Mouse (Mus musculus): ENCODE measurements at regions not wholly inside any gene's neighbourhood (a gene's known extent, or its start where the extent isn't known, plus 50 kb on each side); places are given as distances from the start of the nearest gene placed in this dataset.

GRCm38 (mm10) chr1:193714631-193715030, 344.5 kb upstream of the Camk1g start:
- no peak for TF ChIP-seq GATA1 (IDR thresholded peaks at IDR 0.05; ENCODE audit: low read length)
- TF ChIP-seq TAL1 (IDR thresholded peaks at IDR 0.05; ENCODE audit: low read length), result no peak
- Histone ChIP-seq H3K9me3 (ENCODE audit: control insufficient read depth, low read length) (no peaks in the 10 kb centered on the region), H3K27me3 (ENCODE audit: control insufficient read depth) (no peaks in the 10 kb centered on the region), H3K4me1 (ENCODE audit: control insufficient read depth) (no peaks in the 10 kb centered on the region), H3K4me3 (replicated peaks) (no peak overlapping the region), H3K36me3 (ENCODE audit: control insufficient read depth) (no peaks in the 10 kb centered on the region)

- no peaks in the 10 kb centered on the region for H3K36me3 ChIP-seq (ENCODE audit: control insufficient read depth)
- no peaks in the 10 kb centered on the region for H3K9me3 ChIP-seq (ENCODE audit: control insufficient read depth, low read length)
- H3K4me3 ChIP-seq (replicated peaks), result no peak overlapping the region
- H3K27me3 ChIP-seq (ENCODE audit: control insufficient read depth), result no peaks in the 10 kb centered on the region
- no peak for TF ChIP-seq TAL1 (IDR thresholded peaks at IDR 0.05; ENCODE audit: low read length)
- TF ChIP-seq GATA1 (IDR thresholded peaks at IDR 0.05; ENCODE audit: low read length), result no peak
- no peaks in the 10 kb centered on the region for H3K4me1 ChIP-seq (ENCODE audit: control insufficient read depth)
These were observed 335.1 kb upstream of the Camk1g start for GRCm38 (mm10) chr1:193705205-193705604.

GRCm38 (mm10) chr1:193702707-193703419, 332.8 kb upstream of the Camk1g start:
- no peaks in the 10 kb centered on the region for H3K9me3 ChIP-seq (ENCODE audit: control insufficient read depth, low read length)
- no peaks in the 10 kb centered on the region for H3K36me3 ChIP-seq (ENCODE audit: control insufficient read depth)
- no peaks in the 10 kb centered on the region for H3K27me3 ChIP-seq (ENCODE audit: control insufficient read depth)
- no peak for TF ChIP-seq TAL1 (IDR thresholded peaks at IDR 0.05; ENCODE audit: low read length)
- no peak for TF ChIP-seq GATA1 (IDR thresholded peaks at IDR 0.05; ENCODE audit: low read length)
- H3K4me3 ChIP-seq (replicated peaks), result no peak overlapping the region
- H3K4me1 ChIP-seq (ENCODE audit: control insufficient read depth), result no peaks in the 10 kb centered on the region

DNA sequence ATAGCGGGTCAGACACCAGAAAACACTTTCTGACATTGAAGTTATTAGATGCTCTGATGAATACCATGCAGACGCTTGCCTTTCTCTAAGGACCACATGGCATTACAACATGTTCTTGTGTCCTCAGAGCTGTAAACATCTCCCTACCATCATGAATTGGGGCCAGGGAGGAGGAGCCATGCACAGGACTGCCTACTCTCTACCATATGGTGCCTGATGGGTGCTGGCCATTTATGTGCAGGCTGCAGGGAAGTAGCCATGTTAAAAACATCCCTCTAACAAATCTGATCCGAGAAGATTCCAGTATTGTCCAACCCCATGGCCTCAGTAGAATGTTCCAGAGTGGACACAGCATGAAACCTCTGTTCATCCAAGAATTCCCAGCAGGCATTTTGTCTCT, 330.1 kb upstream of the Camk1g start:
- Histone ChIP-seq H3K27me3 (ENCODE audit: control insufficient read depth) (no peaks in the 10 kb centered on the region), H3K4me3 (replicated peaks) (no peak overlapping the region), H3K4me1 (ENCODE audit: control insufficient read depth) (no peaks in the 10 kb centered on the region), H3K36me3 (ENCODE audit: control insufficient read depth) (no peaks in the 10 kb centered on the region), H3K9me3 (ENCODE audit: control insufficient read depth, low read length) (no peaks in the 10 kb centered on the region)
- TF ChIP-seq GATA1 (IDR thresholded peaks at IDR 0.05; ENCODE audit: low read length), result no peak
- TF ChIP-seq TAL1 (IDR thresholded peaks at IDR 0.05; ENCODE audit: low read length), result no peak

- Histone ChIP-seq H3K4me3 (replicated peaks) (no peak overlapping the region), H3K9me3 (ENCODE audit: control insufficient read depth, low read length) (no peaks in the 10 kb centered on the region), H3K4me1 (ENCODE audit: control insufficient read depth) (no peaks in the 10 kb centered on the region), H3K27me3 (ENCODE audit: control insufficient read depth) (no peaks in the 10 kb centered on the region), H3K36me3 (ENCODE audit: control insufficient read depth) (no peaks in the 10 kb centered on the region)
- TF ChIP-seq GATA1 (IDR thresholded peaks at IDR 0.05; ENCODE audit: low read length) (no peak), TAL1 (IDR thresholded peaks at IDR 0.05; ENCODE audit: low read length) (no peak)
These were observed 328.6 kb upstream of the Camk1g start for GRCm38 (mm10) chr1:193698603-193699266.

- H3K4me3 ChIP-seq (replicated peaks), result no peak overlapping the region
- TF ChIP-seq TAL1 (IDR thresholded peaks at IDR 0.05; ENCODE audit: low read length) (no peak), GATA1 (IDR thresholded peaks at IDR 0.05; ENCODE audit: low read length) (no peak)
- H3K27me3 ChIP-seq (ENCODE audit: control insufficient read depth), result no peaks in the 10 kb centered on the region
- H3K4me1 ChIP-seq (ENCODE audit: control insufficient read depth), result no peaks in the 10 kb centered on the region
- H3K36me3 ChIP-seq (ENCODE audit: control insufficient read depth), result no peaks in the 10 kb centered on the region
- H3K9me3 ChIP-seq (ENCODE audit: control insufficient read depth, low read length), result no peaks in the 10 kb centered on the region
These were observed 327.8 kb upstream of the Camk1g start for GRCm38 (mm10) chr1:193697857-193698256.

DNA sequence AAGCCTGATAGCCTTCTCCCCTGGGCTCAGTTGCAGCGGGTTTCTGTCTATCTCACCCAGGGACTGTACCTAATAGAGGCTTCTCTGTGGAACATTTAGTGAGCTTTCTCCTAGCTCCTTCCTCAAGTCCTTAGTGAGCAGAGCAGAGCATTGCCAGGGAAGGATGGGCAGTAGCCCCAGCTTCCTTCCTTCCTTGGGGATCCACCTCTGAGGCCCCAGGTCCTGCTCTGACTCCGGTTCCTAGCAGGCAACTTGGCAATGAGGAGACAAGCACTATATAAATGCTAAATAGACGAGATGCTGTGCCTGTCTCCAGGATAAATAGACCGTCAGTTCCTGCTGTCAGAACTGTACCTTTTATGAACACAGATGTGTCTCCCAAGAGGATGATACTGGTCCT, 326.9 kb upstream of the Camk1g start:
- H3K9me3 ChIP-seq (ENCODE audit: control insufficient read depth, low read length), result no peaks in the 10 kb centered on the region
- no peaks in the 10 kb centered on the region for H3K4me1 ChIP-seq (ENCODE audit: control insufficient read depth)
- H3K4me3 ChIP-seq (replicated peaks), result no peak overlapping the region
- no peaks in the 10 kb centered on the region for H3K27me3 ChIP-seq (ENCODE audit: control insufficient read depth)
- no peak for TF ChIP-seq TAL1 (IDR thresholded peaks at IDR 0.05; ENCODE audit: low read length)
- TF ChIP-seq GATA1 (IDR thresholded peaks at IDR 0.05; ENCODE audit: low read length), result no peak
- no peaks in the 10 kb centered on the region for H3K36me3 ChIP-seq (ENCODE audit: control insufficient read depth)

GRCm38 (mm10) chr1:193692991-193693390, 322.9 kb upstream of the Camk1g start:
- H3K9me3 ChIP-seq (ENCODE audit: control insufficient read depth, low read length), result no peaks in the 10 kb centered on the region
- no peaks in the 10 kb centered on the region for H3K4me1 ChIP-seq (ENCODE audit: control insufficient read depth)
- H3K4me3 ChIP-seq (replicated peaks), result no peak overlapping the region
- H3K27me3 ChIP-seq (ENCODE audit: control insufficient read depth), result no peaks in the 10 kb centered on the region
- no peak for TF ChIP-seq GATA1 (IDR thresholded peaks at IDR 0.05; ENCODE audit: low read length)
- no peak for TF ChIP-seq TAL1 (IDR thresholded peaks at IDR 0.05; ENCODE audit: low read length)
- H3K36me3 ChIP-seq (ENCODE audit: control insufficient read depth), result no peaks in the 10 kb centered on the region

GRCm38 (mm10) chr1:193689601-193690000, 319.5 kb upstream of the Camk1g start:
- no peaks in the 10 kb centered on the region for H3K4me1 ChIP-seq (ENCODE audit: control insufficient read depth)
- no peaks in the 10 kb centered on the region for H3K9me3 ChIP-seq (ENCODE audit: control insufficient read depth, low read length)
- no peaks in the 10 kb centered on the region for H3K27me3 ChIP-seq (ENCODE audit: control insufficient read depth)
- TF ChIP-seq TAL1 (IDR thresholded peaks at IDR 0.05; ENCODE audit: low read length) (no peak), GATA1 (IDR thresholded peaks at IDR 0.05; ENCODE audit: low read length) (no peak)
- H3K36me3 ChIP-seq (ENCODE audit: control insufficient read depth), result no peaks in the 10 kb centered on the region
- H3K4me3 ChIP-seq (replicated peaks), result no peak overlapping the region
